Mouse (Mus musculus) liver, embryonic 14.5 days (tissue): ENCODE results near the gene Pced1b. TPM values are rescaled to one million over a fixed set of nuclear protein-coding genes. Genes with fewer than 3 reads are reported as not detected.
"Not testable (repeated sequence)": the region's sequence is repeated elsewhere in the genome, so short reads cannot be mapped to it uniquely, and the experiment has no call there.

Experiments
- ATAC-seq: fragments of 200-750 bp; cut with Nextera tagmentation; 2 replicates; pipeline ENCODE4 v1.8.0; 2017; ENCODE audit warnings: moderate number of reproducible peaks, mild to moderate bottlenecking, moderate library complexity; ENCODE audit not compliant: insufficient read depth
- DNase-seq, 3 experiments: peaks; one replicate each; pipeline ENCODE4 v3.0.0-alpha.2; 2012 to 2013; ENCODE audit warnings: low read depth in 3 of 3, low spot score in 3 of 3
- H3K27ac ChIP-seq: fragments of 300-500 bp; sonication (generic); 2 replicates; pipeline ENCODE4 v1.5.1; 2014; ENCODE audit warnings: moderate library complexity, mild to moderate bottlenecking, control low read depth, inconsistent platforms
- H3K27me3 ChIP-seq: fragments of 300-500 bp; sonication (generic); 2 replicates; pipeline ENCODE4 v1.6.1; 2014; ENCODE audit warnings: mild to moderate bottlenecking, low read length, moderate library complexity; ENCODE audit not compliant: control insufficient read depth, insufficient read depth
- H3K36me3 ChIP-seq: fragments of 300-500 bp; sonication (generic); replicated peaks from 2 replicates; pipeline ENCODE4 v1.6.1; 2014; ENCODE audit warnings: low read depth; ENCODE audit not compliant: control insufficient read depth, insufficient read depth
- H3K4me1 ChIP-seq, 2 experiments: fragments of 200-500 bp in 1 of 2; fragments of 300-500 bp in 1 of 2; sonication (generic) in 1 of 2; replicated peaks; 2 replicates each; pipeline ENCODE4 v1.6.1; 2012 to 2014; ENCODE audit warnings: antibody characterized with exemption in 1 of 2, inconsistent platforms in 1 of 2, low read length in 1 of 2; ENCODE audit not compliant: control insufficient read depth in 2 of 2, insufficient read depth in 2 of 2
- H3K4me2 ChIP-seq: fragments of 300-500 bp; sonication (generic); 2 replicates; pipeline ENCODE4 v1.6.1; 2014; ENCODE audit warnings: low read depth, mild to moderate bottlenecking, control low read depth, moderate library complexity
- H3K4me3 ChIP-seq, 2 experiments: fragments of 200-500 bp in 1 of 2; fragments of 300-500 bp in 1 of 2; sonication (generic) in 1 of 2; 2 replicates each; pipeline ENCODE4 v1.5.1; 2012 to 2014; ENCODE audit warnings: low read depth in 2 of 2, low read length in 2 of 2, mild to moderate bottlenecking in 2 of 2, control low read depth in 1 of 2, inconsistent platforms in 1 of 2, moderate library complexity in 1 of 2; ENCODE audit not compliant: insufficient read depth in 1 of 2
- H3K9ac ChIP-seq: fragments of 300-500 bp; sonication (generic); replicated peaks from 2 replicates; pipeline ENCODE4 v1.6.1; 2014; ENCODE audit warnings: mild to moderate bottlenecking, control low read depth, moderate library complexity
- H3K9me3 ChIP-seq: fragments of 300-500 bp; sonication (generic); 2 replicates; pipeline ENCODE4 v1.6.1; 2016; ENCODE audit warnings: low read length, mixed read lengths; ENCODE audit not compliant: control insufficient read depth
- CTCF ChIP-seq: IDR thresholded peaks from 2 replicates; pipeline ENCODE4 v1.5.1; 2016; ENCODE audit warnings: antibody characterized with exemption, low read depth, control low read depth
- EP300 ChIP-seq: IDR thresholded peaks from 2 replicates; pipeline ENCODE4 v1.6.1; 2016; ENCODE audit warnings: antibody characterized with exemption, low read depth
- WGBS: fragments of 180-500 bp; shearing (Covaris S2); extraction: QIAGEN DNeasy Blood & Tissue Kit; methylation state at CpG from one replicate; pipeline ENCODE4 v1.1.7; 2014; ENCODE audit not compliant: insufficient replicate concordance; 5-methylcytosine and 5-hydroxymethylcytosine counted together
- polyA plus RNA-seq, 2 experiments: library from polyadenylated mRNA; depleted of rRNA in 1 of 2; stranded (reverse) in 1 of 2; unstranded in 1 of 2; fragments of >200 nt; fragmentation: Nextera tagmentation in 1 of 2; extraction: Ambion mirVana in 1 of 2; gene quantifications; 2 replicates each; pipeline versions ENCODE4 v1.2.1 to v1.2.3; 2012 to 2014

Pced1b gene
- polyA plus RNA-seq, 2 experiments = 5.7 to 8.2 TPM

DNA sequence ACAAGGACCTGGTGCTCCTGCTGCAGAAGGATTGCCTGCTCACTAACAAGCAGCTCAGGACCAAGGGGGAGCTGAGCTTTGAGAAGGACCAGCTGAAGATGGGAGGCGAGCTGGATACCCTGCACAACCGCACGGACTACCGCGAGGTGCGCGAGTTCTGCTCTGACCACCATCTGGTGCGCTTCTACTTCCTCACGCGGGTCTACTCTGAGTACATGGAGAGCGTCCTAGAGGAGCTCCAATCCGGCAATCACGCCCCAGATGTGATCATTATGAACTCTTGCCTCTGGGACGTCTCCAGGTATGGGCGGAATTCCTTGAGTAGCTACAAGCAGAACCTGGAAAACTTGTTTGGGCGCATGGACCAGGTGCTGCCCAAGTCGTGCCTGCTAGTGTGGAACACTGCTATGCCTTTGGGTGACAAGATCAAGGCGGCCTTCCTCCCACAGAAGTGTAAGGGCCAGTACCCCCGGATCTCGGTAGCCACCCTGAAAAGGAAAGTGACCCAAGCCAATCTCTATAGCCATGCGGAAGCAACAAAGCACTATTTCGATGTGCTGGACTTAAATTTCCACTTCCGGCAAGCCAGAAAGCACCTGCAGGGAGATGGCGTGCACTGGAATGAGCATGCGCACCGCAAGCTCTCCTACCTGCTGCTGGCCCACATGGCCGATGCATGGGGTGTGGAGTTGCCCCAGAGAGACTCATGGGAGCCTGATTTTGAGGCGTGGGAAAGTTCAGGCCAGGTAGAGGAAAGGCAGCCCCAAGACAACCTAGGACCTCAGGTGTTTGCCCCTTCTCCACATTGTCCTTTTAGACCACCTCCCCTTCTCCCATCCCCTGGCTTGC lies 137.5 kb downstream of the Pced1b start:
- H3K36me3 ChIP-seq = no peaks in the 10 kb centered on the region; the same call in 1 of the 2 replicates
- H3K9ac ChIP-seq = no peak overlapping the region
- no peak overlapping the region for H3K4me2 ChIP-seq
- WGBS = 90% methylated on average over 28 of the region's 28 CpGs
- H3K27ac ChIP-seq = no peak overlapping the region
- H3K27me3 ChIP-seq = no peaks in the 10 kb centered on the region
- H3K4me1 ChIP-seq = peaks cover 13 to 17% of the 10 kb centered on the region in 2 experiments
- ATAC-seq = no peak
- H3K4me3 ChIP-seq = no peak overlapping the region
- TF ChIP-seq EP300 (no peak), CTCF (no peak)
- no peaks in the 10 kb centered on the region for H3K9me3 ChIP-seq
- DNase-seq = no peak

- not testable (repeated sequence) for ATAC-seq, H3K27me3 ChIP-seq, H3K4me3 ChIP-seq, H3K9ac ChIP-seq, H3K4me2 ChIP-seq, H3K9me3 ChIP-seq, H3K36me3 ChIP-seq, H3K27ac ChIP-seq, DNase-seq
- WGBS = 87% methylated on average over 10 of the region's 10 CpGs
- H3K4me1 ChIP-seq = peaks cover 7 to 15% of the 10 kb centered on the region in 2 experiments
Observed at GRCm38 (mm10) chr15:97385174-97385573, 138.3 kb downstream of the Pced1b start.

DNA sequence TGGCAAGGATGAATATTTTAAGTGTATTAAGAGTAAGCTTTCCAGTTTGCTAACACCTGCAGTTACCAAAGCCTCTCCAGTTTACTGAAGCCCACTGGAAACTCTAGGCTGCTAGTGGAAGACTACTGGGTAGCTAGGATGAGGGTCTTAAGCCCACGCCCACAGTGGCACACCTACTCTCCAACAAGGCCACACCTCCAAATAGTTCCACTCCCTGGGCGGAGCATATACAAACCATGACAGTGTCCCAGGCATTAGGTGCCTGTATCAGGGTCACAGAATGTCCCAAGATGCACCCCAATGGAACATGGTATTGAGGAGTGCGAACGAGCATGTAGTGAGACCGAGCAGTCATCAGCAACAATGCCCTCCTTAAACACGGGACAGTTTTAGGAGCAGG lies 140.9 kb downstream of the Pced1b start:
- H3K4me2 ChIP-seq = no peak overlapping the region
- DNase-seq = no peak
- no peaks in the 10 kb centered on the region for H3K36me3 ChIP-seq
- H3K27me3 ChIP-seq = no peaks in the 10 kb centered on the region
- H3K9ac ChIP-seq = no peak overlapping the region
- 79% methylated on average over 6 of the region's 6 CpGs for whole genome bisulfite sequencing
- no peak for TF ChIP-seq CTCF
- no peak for TF ChIP-seq EP300
- no peak overlapping the region for H3K27ac ChIP-seq
- no peak overlapping the region for H3K4me3 ChIP-seq
- ATAC-seq = no peak
- no peaks in the 10 kb centered on the region for H3K9me3 ChIP-seq
- 0 out of 4 replicates have a peak, but pooled peaks cover 0 to 5% of the 10 kb centered on the region in 2 experiments for H3K4me1 ChIP-seq

DNA sequence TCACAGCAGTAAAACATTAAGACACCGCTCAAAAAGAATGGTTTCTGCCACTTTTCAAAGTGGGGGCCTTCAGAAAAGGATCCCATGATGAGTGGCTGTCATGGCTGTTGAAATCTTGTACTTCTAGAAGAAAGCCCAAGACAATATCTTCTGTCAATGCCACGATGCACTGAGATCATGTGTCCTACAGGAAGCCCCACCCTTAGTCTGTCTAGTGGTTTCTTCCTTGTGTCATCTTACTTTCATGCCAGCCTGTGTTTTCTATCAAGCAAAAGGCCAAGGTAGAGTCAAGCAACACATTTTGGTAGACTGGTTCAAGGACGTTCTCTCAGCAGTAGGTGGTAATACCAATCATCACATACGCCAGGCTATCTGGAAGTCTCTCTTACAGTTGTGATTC lies 142.7 kb downstream of the Pced1b start:
- Histone ChIP-seq H3K4me2 (no peak overlapping the region), H3K27me3 (no peaks in the 10 kb centered on the region), H3K36me3 (no peaks in the 10 kb centered on the region), H3K4me3 (no peak overlapping the region), H3K27ac (no peak overlapping the region), H3K4me1 (0 out of 4 replicates have a peak, but pooled peaks cover 0 to 3% of the 10 kb centered on the region in 2 experiments), H3K9me3 (no peaks in the 10 kb centered on the region), H3K9ac (no peak overlapping the region)
- ATAC-seq (no peak), DNase-seq (no peak)
- 65% methylated on average over 4 of the region's 4 CpGs for WGBS
- TF ChIP-seq CTCF = no peak
- no peak for TF ChIP-seq EP300

GRCm38 (mm10) chr15:97390778-97391177 lies 143.9 kb downstream of the Pced1b start:
- WGBS = 76% methylated on average over 2 of the region's 2 CpGs
- no peaks in the 10 kb centered on the region for H3K9me3 ChIP-seq
- no peak for DNase-seq
- no peaks in the 10 kb centered on the region for H3K27me3 ChIP-seq
- no peak overlapping the region for H3K9ac ChIP-seq
- H3K4me2 ChIP-seq = no peak overlapping the region
- H3K4me3 ChIP-seq = no peak overlapping the region
- ATAC-seq = no peak
- no peak overlapping the region for H3K27ac ChIP-seq
- no peak for TF ChIP-seq EP300
- TF ChIP-seq CTCF = no peak
- no peaks in the 10 kb centered on the region for H3K36me3 ChIP-seq
- 0 out of 4 replicates have a peak, but pooled peaks cover 0 to 3% of the 10 kb centered on the region in 2 experiments for H3K4me1 ChIP-seq
